Mouse (Mus musculus): ENCODE results near the gene Fzd1. TPM values are rescaled to one million over a fixed set of nuclear protein-coding genes. Genes with fewer than 3 reads are reported as not detected.

The Fzd1 gene
- total and polyA plus RNA-seq, 3 experiments, result not detected

DNA sequence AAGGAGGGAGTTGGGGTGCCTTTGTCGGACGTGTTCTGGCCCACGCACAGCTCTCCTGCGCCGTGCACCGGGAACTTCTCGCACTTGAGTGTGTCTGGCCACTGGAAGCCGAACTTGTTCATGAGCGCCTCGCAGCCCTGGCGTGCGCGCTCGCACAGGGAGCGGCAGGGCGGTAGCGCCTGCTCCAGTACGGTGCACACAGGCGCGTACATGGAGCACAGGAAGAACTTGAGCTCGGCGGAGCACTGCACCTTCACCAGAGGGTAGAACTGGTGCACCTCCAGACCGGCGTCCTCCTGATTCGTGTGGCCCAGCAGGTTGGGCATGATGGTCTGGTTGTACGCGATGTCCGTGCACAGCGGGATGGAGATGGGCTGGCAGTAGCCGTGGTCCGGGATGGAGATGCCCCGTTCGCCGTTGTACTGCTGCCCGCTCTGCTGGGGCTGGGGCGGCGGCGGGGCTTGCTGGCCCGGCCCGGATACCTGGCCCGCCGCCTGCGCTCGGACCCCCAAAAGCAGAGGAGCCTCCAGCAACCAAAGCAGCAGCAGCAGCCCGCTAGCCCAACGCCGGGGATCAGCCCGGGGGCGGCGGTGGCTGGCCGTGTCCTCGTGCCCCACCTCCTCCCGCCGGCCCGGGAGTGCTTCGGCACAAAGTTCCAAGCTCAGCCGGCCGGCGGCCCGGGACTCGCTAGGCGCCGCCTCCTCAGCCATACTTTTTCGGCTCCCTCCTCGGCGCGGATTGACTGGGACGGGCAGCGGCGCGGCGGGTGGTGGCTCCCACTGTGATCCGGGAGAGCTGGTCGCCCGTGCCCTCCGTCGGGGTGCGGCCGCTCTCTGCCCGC lies 744 bp downstream of the Fzd1 start:
- H3K27me3 ChIP-seq (replicated peaks), result no peaks in the 10 kb centered on the region
- no peak for TF ChIP-seq MXI1 (IDR thresholded peaks at IDR 0.05; ENCODE audit: low read depth, low read length)
- TF ChIP-seq ZC3H11A (IDR thresholded peaks at IDR 0.05; ENCODE audit: low read depth, low read length), result no peak
- no peak for TF ChIP-seq POLR2AphosphoS2 (IDR thresholded peaks at IDR 0.05; ENCODE audit: low read depth, low read length)
- no peak for TF ChIP-seq E2F4 (IDR thresholded peaks at IDR 0.05; ENCODE audit: insufficient replicate concordance, low read depth, low read length)
- TF ChIP-seq RAD21 (IDR thresholded peaks at IDR 0.05; ENCODE audit: low read depth, low read length), result no peak
- dilution Hi-C loops (cut with MboI; ENCODE audit: extremely low pct_ligation_motif_present, extremely low pct_unique_long_range_greater_than_20kb, low sequenced_read_pairs) (no loop called here), in situ Hi-C loops (cut with MboI; ENCODE audit: low pct_ligation_motif_present, low pct_unique_long_range_greater_than_20kb, low sequenced_read_pairs) (loop anchor here (10.0 kb wide), 1 partner anchor 62 kb away; no protein-coding TSS in a partner anchor)
- H3K27ac ChIP-seq (ENCODE audit: insufficient read depth, low read depth), result no peak overlapping the region
- no peak overlapping the region for H3K4me2 ChIP-seq (ENCODE audit: insufficient read depth, low read depth, poor library complexity, severe bottlenecking)
- no peak overlapping the region for H3K4me3 ChIP-seq (replicated peaks in 1 of 3; ENCODE audit: low read depth in 2 of 3, low read length in 2 of 3, poor library complexity in 1 of 3)
- no peaks in the 10 kb centered on the region for H3K36me3 ChIP-seq (replicated peaks in 1 of 2; ENCODE audit: control insufficient read depth in 1 of 2, insufficient read depth in 1 of 2, low read length in 1 of 2)
- H3K79me2 ChIP-seq (replicated peaks; ENCODE audit: control insufficient read depth, extremely low read depth, insufficient read depth, poor library complexity, severe bottlenecking), result no peaks in the 10 kb centered on the region
- H3K9me3 ChIP-seq (replicated peaks; ENCODE audit: low read length), result peaks cover 21% of the 10 kb centered on the region
- DNase-seq (ENCODE audit: extremely low read depth), result no peak
- no peak overlapping the region for H3K9ac ChIP-seq (ENCODE audit: insufficient read depth, low read depth)
- no peaks in the 10 kb centered on the region for H3K4me1 ChIP-seq (ENCODE audit: control insufficient read depth in 1 of 2, insufficient read depth in 2 of 2)

DNA sequence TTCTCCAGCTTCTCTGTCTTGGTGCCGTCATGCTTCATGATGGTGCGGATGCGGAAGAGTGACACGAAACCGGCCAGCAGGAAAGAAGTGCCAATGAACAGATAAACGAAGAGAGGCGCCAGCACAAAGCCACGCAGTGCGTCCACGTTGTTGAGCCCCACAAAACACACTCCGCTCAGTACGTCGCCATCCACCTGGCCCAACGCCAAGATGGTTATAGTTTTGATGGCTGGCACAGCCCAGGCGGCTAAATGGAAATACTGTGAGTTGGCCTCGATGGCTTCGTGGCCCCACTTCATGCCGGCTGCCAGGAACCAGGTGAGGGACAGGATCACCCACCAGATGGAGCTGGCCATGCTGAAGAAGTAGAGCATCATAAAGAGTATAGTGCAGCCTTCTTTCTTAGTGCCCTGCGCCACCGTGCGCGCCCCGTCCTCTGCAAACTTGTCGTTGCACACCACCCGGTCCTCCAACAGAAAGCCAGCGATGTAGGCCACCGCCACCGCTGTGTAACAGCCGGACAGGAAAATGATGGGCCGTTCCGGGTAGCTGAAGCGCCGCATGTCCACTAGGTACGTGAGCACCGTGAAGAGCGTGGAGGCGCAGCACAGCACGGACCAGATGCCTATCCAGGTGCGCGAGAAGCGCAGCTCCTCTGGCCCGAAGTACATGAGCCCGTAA lies 1.7 kb downstream of the Fzd1 start:
- TF ChIP-seq CHD1 (IDR thresholded peaks at IDR 0.05; ENCODE audit: low read depth, low read length) (no peak), SMC3 (IDR thresholded peaks at IDR 0.05; ENCODE audit: low read depth, low read length) (no peak), TCF12 (IDR thresholded peaks at IDR 0.05; ENCODE audit: low read depth, low read length) (no peak), BHLHE40 (IDR thresholded peaks at IDR 0.05; ENCODE audit: low read depth, low read length) (no peak), JUN (IDR thresholded peaks at IDR 0.05; ENCODE audit: insufficient read depth, low read depth, low read length) (no peak), POLR2A (IDR thresholded peaks at IDR 0.05; ENCODE audit: low read depth, low read length) (no peak)
- Histone ChIP-seq H3K4me2 (ENCODE audit: insufficient read depth, low read depth, poor library complexity, severe bottlenecking) (no peak overlapping the region), H3K27me3 (replicated peaks) (no peaks in the 10 kb centered on the region), H3K9me3 (replicated peaks; ENCODE audit: low read length) (peaks cover 21% of the 10 kb centered on the region), H3K36me3 (replicated peaks in 1 of 2; ENCODE audit: control insufficient read depth in 1 of 2, insufficient read depth in 1 of 2, low read length in 1 of 2) (no peaks in the 10 kb centered on the region), H3K9ac (ENCODE audit: insufficient read depth, low read depth) (no peak overlapping the region), H3K4me3 (replicated peaks in 1 of 3; ENCODE audit: low read depth in 2 of 3, low read length in 2 of 3, poor library complexity in 1 of 3) (no peak overlapping the region), H3K4me1 (ENCODE audit: control insufficient read depth in 1 of 2, insufficient read depth in 2 of 2) (no peaks in the 10 kb centered on the region), H3K27ac (ENCODE audit: insufficient read depth, low read depth) (no peak overlapping the region), H3K79me2 (replicated peaks; ENCODE audit: control insufficient read depth, extremely low read depth, insufficient read depth, poor library complexity, severe bottlenecking) (no peaks in the 10 kb centered on the region)
- dilution Hi-C loops (cut with MboI; ENCODE audit: extremely low pct_ligation_motif_present, extremely low pct_unique_long_range_greater_than_20kb, low sequenced_read_pairs) (no loop called here), in situ Hi-C loops (cut with MboI; ENCODE audit: low pct_ligation_motif_present, low pct_unique_long_range_greater_than_20kb, low sequenced_read_pairs) (loop anchor here (10.0 kb wide), 1 partner anchor 61 kb away; no protein-coding TSS in a partner anchor)
- no peak for DNase-seq (ENCODE audit: extremely low read depth)

DNA sequence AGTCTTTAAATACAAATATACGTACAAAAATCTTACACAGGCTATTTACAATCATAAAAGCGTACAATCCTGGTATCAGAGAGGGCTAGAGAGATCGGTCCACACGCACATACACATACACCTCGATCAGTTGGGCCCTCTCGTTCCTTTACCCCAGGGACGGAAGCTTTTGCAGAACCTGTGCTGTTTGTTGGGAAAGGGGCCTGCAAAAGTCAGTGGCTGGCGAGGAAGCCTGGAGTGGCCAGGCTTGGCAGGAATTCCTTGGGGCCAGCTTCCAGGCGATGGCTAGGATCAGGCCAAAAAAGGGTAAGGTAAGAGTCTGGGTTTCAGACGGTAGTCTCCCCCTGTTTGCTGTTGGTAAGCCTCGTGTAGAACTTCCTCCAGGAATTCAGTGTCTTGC lies 2.5 kb downstream of the Fzd1 start:
- no peak for DNase-seq (ENCODE audit: extremely low read depth)
- no peak overlapping the region for H3K27ac ChIP-seq (ENCODE audit: insufficient read depth, low read depth)
- dilution Hi-C loops (cut with MboI; ENCODE audit: extremely low pct_ligation_motif_present, extremely low pct_unique_long_range_greater_than_20kb, low sequenced_read_pairs) (no loop called here), in situ Hi-C loops (cut with MboI; ENCODE audit: low pct_ligation_motif_present, low pct_unique_long_range_greater_than_20kb, low sequenced_read_pairs) (loop anchor here (10.0 kb wide), 1 partner anchor 61 kb away; no protein-coding TSS in a partner anchor)
- peaks cover 21% of the 10 kb centered on the region for H3K9me3 ChIP-seq (replicated peaks; ENCODE audit: low read length)
- no peak overlapping the region for H3K4me2 ChIP-seq (ENCODE audit: insufficient read depth, low read depth, poor library complexity, severe bottlenecking)
- no peaks in the 10 kb centered on the region for H3K4me1 ChIP-seq (ENCODE audit: control insufficient read depth in 1 of 2, insufficient read depth in 2 of 2)
- H3K36me3 ChIP-seq (replicated peaks in 1 of 2; ENCODE audit: control insufficient read depth in 1 of 2, insufficient read depth in 1 of 2, low read length in 1 of 2), result no peaks in the 10 kb centered on the region
- H3K79me2 ChIP-seq (replicated peaks; ENCODE audit: control insufficient read depth, extremely low read depth, insufficient read depth, poor library complexity, severe bottlenecking), result no peaks in the 10 kb centered on the region
- TF ChIP-seq MYC (IDR thresholded peaks at IDR 0.05; ENCODE audit: low read depth, low read length), result no peak
- no peak overlapping the region for H3K4me3 ChIP-seq (replicated peaks in 1 of 3; ENCODE audit: low read depth in 2 of 3, low read length in 2 of 3, poor library complexity in 1 of 3)
- H3K27me3 ChIP-seq (replicated peaks), result no peaks in the 10 kb centered on the region
- no peak overlapping the region for H3K9ac ChIP-seq (ENCODE audit: insufficient read depth, low read depth)

Data from CH12.LX (cell line).